Mouse (Mus musculus): Measurements from ENCODE around the gene Lrrc3c. TPM values are rescaled to one million over a fixed set of nuclear protein-coding genes. Genes with fewer than 3 reads are reported as not detected.
"Not testable (repeated sequence)": the region's sequence is repeated elsewhere in the genome, so short reads cannot be mapped to it uniquely, and the experiment has no call there.

Lrrc3c gene
- total RNA-seq, 2 experiments from 2014 or later: not detected

DNA sequence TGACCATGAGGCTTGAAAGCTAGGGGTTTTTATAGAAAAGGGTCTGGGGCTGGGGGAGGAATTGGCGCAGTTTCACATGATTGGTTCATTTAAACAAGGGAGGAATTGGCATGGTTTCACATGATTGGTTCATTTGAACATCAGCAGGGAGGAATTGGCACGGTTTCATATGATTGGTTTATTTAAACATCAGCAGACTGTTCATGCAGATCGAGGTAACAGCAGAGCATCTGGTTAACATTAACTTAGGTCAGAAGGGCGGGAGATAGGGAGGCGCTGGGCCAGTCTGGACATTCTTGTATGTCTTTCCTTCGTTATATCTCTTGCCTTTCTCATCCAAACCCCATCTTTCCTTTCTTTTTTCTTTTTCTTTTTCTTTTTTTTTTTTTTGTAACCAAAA, 25.9 kb downstream of the Lrrc3c start:
- ATAC-seq (replicated peaks; ENCODE audit: low FRiP score, poor library complexity, severe bottlenecking): not testable (repeated sequence)

DNA sequence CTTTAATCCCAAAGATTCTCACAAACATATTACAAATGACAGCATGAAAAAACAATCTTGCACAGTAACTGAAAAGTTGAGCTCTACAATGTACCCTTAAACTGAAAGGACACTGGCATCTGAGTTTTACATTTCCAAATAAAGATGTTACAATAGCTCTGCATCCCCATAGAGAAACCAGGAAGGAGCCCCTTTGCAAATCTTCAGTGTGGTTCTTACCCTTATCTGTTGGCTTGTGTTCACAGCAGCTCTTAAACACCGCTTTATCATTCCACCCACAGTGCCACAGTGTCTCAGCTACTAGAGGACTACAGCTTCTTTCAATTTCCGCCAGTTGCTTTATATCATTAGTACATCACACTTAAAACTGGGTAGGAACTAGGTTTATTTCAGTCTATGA, 26.3 kb downstream of the Lrrc3c start:
- not testable (repeated sequence) for ATAC-seq (replicated peaks; ENCODE audit: low FRiP score, poor library complexity, severe bottlenecking)

DNA sequence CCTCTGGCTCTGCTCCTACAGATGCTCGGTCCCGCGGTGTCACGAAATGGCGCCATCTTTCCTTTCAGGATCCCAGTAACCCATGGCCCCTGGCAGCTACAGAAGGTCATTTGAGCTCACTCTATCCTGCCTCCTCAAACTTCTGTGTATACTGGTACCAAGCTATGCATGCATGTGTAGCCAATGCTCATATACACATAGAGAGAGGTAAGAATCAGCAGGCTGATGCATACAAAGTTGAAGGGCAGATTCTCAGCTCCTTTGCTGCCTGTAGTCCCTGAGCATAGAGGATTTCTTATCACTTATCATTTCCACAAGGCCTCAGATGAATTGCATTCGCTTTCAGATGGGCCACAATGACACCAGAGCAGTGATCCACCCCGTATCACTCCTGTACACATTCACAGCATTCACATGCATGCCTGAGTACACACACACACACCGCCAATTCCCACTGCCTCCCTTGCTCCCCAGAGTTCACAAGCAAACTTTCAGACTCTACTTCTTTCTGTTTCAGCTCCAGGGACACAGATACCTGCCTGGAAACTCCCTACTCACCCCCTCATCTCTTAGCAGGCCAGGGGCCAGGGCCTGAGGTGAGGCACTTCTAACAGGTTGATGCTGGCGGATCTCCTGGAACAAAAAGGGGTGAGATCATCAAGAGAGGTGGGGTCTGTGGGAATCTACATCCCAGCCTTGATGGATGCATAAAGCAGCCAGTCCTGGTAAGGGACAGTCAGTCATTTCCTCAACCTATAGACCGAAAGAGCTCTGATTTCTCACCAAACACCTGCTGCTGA, 27.7 kb downstream of the Lrrc3c start, which contains the start of the genes Gm12355 and Gsdma3:
Gm12355 (minus strand) TSS at position 51 of the 800 bp plus-strand sequence.
Gsdma3 (plus strand) TSS at position 750 of the 800 bp plus-strand sequence.
- ATAC-seq (replicated peaks; ENCODE audit: low FRiP score, poor library complexity, severe bottlenecking): no peak

DNA sequence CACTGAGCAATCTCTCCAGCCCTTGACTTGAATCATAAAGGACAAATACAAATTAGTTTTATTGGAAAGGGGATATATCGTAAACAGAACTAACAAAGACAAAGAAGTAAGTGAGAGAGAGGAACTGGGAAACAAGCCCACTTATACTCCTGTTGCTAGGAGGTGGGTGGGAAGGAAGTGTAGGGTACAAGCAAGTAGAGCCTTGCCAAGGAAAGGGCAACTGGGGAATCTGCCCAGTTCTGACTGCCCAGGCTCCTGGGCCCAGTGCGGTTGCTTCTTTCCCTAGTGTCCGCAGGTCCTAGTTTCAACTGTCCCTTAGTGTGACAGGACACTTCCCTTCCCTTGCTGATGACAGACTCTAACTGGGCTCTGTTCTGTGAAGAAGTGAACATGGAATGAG, 30.6 kb downstream of the Lrrc3c start:
- no peak for ATAC-seq (replicated peaks; ENCODE audit: low FRiP score, poor library complexity, severe bottlenecking)

DNA sequence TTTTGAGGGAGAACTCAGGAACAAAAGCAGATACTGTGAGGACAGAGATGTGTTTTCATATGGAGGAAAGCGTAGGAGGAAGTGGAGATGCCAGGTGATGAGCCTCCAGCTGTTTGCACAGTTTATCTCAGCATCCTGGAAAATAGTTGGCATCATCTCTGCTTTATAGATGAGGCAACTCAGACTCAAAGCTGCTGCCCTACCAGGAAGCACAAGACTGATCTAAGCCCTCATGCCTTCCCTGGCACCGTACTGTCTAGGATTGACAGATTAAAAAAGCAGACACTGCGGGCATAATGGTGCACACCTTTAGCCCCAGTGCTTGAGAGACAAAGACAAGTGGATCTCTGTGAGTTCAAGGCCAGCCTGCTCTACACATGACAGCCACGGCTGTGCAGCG, 32.6 kb downstream of the Lrrc3c start:
- no peak for ATAC-seq (replicated peaks; ENCODE audit: low FRiP score, poor library complexity, severe bottlenecking)

DNA sequence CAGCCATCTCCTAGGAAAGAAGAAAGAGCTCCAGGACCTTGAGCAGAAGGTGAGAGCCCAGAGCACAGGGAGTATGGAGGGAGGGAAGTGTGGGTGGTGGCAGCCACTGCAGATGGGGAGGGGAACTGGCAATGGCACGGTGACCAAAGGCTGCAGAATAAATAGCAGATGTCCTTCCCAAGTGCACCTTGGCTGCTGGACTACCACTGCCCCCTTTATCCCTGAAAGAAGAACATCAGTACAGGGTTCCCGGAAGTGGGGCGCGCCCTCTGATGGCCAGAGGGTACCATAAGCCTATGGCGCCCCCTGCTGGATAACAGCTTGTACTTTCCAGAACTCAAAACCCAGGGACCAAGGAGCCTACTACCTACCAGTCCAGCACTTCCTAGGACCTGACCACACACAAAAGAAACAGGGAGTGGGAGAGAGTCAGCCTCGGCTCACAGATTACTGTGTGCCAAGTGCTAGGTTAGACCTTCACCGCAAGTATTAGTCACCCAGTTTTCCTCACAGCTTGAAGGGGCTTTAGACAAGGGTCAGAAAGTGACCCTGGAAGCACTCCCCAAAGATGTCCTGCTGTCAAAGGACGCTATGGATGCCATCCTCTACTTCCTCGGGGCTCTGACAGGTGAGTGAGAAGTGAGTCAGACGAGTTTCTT, 37.4 kb downstream of the Lrrc3c start:
- ATAC-seq (replicated peaks; ENCODE audit: low FRiP score, poor library complexity, severe bottlenecking): peak; percentile 90

DNA sequence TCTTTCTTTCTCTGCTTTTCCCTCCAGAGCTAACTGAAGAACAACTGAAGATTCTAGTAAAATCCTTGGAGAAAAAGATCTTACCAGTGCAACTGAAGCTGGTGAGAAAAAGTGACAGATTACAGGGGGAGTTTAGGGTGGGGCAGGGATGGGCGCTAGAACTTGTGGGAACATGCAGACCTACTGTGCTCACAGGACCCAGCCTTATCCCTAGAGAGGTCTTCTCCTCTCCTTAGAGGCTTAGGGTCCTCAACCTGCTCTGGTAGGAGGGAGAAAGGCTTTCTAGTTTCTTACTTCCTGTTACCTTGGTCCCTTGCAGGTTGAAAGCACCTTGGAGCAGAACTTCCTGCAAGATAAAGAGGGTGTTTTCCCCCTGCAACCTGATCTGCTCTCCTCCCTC, 39.4 kb downstream of the Lrrc3c start:
- ATAC-seq (replicated peaks; ENCODE audit: low FRiP score, poor library complexity, severe bottlenecking): no peak

DNA sequence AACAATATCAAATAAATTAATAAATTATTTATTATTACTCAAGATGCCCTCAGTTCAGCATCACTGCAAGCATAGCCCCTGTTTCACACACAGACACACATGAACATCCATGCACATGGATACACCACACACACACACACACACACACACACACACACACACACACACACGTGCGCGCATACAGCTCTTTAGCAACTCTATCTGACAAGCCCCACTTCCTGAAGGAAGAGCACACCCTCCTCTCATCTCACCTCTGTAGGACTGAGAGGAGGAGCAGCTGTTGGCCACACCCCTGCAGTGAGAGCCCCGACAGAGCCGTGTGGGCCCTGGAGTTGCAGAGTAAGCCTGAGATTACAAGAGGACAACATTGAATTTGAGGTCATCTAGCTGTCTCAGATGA, 42.0 kb downstream of the Lrrc3c start:
- ATAC-seq (replicated peaks; ENCODE audit: low FRiP score, poor library complexity, severe bottlenecking): no peak

DNA sequence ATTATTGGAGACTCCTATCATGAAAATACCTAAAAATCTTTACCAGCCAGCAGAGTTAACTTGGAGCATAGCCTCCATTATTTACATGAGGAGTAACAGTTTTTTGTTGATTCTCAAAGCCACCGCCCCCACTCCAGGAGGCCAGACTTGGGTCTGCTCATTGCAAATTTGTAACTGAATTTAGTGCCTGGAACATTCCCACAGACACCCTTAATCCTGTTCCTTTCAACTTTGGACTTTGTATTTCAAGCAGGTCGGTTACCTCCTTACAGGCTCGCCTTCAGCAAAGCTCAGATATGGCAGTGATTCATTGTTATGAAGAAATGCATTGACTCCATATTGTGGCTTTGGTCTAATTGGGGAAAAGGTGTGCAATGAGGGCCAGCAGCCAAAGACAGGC, 46.7 kb downstream of the Lrrc3c start:
- ATAC-seq (replicated peaks; ENCODE audit: low FRiP score, poor library complexity, severe bottlenecking): no peak

DNA sequence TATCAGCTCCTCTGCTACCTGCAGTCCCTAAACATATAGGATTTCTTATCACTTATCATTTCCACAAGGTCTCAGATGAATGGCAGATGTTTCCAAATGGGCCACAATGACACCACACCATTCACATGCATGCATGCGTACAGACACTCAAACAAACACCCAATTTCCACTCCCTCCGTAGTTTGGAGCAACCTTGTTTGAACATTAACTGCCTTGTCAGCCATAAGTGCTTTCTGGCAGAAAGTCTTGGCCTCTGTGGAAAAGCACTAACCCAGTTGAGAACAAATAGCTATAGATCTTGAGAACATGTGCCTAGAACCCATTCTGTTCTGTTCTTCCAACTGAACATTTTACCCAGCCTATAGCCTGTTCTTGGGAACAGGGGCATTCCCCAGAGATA, 47.9 kb downstream of the Lrrc3c start:
- no peak for ATAC-seq (replicated peaks; ENCODE audit: low FRiP score, poor library complexity, severe bottlenecking)

DNA sequence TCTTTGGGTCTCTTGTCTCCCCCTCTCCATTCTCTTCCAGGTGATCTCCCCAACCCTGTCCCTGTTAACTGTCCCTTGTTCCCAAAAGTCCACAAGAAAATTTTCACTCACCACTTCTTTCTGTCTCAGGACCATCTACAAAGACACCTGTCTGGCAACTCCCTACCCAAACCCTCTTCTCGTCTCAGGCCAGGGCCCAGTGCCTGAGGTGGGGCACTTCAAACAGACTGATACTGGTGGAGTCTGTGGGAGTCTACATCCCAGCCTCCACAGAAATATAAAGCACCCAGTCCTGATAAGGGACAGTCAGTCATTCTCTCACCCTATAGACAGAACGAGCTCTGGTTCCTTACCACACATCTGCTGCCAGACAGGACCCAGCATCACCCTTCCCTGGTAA, 48.4 kb downstream of the Lrrc3c start, which contains the start of gene Gsdma2:
Gsdma2 (plus strand) TSS at position 301 of the 400 bp plus-strand sequence.
- no peak for ATAC-seq (replicated peaks; ENCODE audit: low FRiP score, poor library complexity, severe bottlenecking)

Other genes with a start within 250 kb of the Lrrc3c start
- gene Ppp1r1b, start 249.9 kb upstream of the Lrrc3c start, total RNA-seq (2015; ENCODE audit: low replicate concordance): not detected in 2 replicates
- not detected in 2 replicates for gene Ppp1r1b, start 249.9 kb upstream of the Lrrc3c start, total RNA-seq (2017; ENCODE audit: low replicate concordance)
- gene Stard3, start 239.9 kb upstream of the Lrrc3c start, total RNA-seq (2015; ENCODE audit: low replicate concordance): 4.6 and 8.3 TPM in 2 replicates
- 5.6 and 7.6 TPM in 2 replicates for gene Stard3, start 239.9 kb upstream of the Lrrc3c start, total RNA-seq (2017; ENCODE audit: low replicate concordance)
- not detected in 2 replicates for gene Tcap, start 214.5 kb upstream of the Lrrc3c start, total RNA-seq (2015; ENCODE audit: low replicate concordance)
- not detected in 2 replicates for gene Tcap, start 214.5 kb upstream of the Lrrc3c start, total RNA-seq (2017; ENCODE audit: low replicate concordance)
- gene Pnmt, start 211.8 kb upstream of the Lrrc3c start, total RNA-seq (2015; ENCODE audit: low replicate concordance): not detected in 2 replicates
- gene Pnmt, start 211.8 kb upstream of the Lrrc3c start, total RNA-seq (2017; ENCODE audit: low replicate concordance): not detected in 2 replicates
- gene Pgap3, start 197.8 kb upstream of the Lrrc3c start, total RNA-seq (2015; ENCODE audit: low replicate concordance): 2.2 and 3.4 TPM in 2 replicates
- 1.3 and 2.4 TPM in 2 replicates for gene Pgap3, start 197.8 kb upstream of the Lrrc3c start, total RNA-seq (2017; ENCODE audit: low replicate concordance)
- not detected in 2 replicates for gene Erbb2, start 185.8 kb upstream of the Lrrc3c start, total RNA-seq (2015; ENCODE audit: low replicate concordance)
- 0.39 TPM in 1 of 2 replicates, not detected in the other for gene Erbb2, start 185.8 kb upstream of the Lrrc3c start, total RNA-seq (2017; ENCODE audit: low replicate concordance)
- 8.8 and 10.8 TPM in 2 replicates for gene Mien1, start 159.3 kb upstream of the Lrrc3c start, total RNA-seq (2015; ENCODE audit: low replicate concordance)
- 5.3 and 6.3 TPM in 2 replicates for gene Mien1, start 159.3 kb upstream of the Lrrc3c start, total RNA-seq (2017; ENCODE audit: low replicate concordance)
- 2.5 and 4.2 TPM in 2 replicates for gene Grb7, start 151.9 kb upstream of the Lrrc3c start, total RNA-seq (2015; ENCODE audit: low replicate concordance)
- gene Grb7, start 151.9 kb upstream of the Lrrc3c start, total RNA-seq (2017; ENCODE audit: low replicate concordance): 0.61 TPM in 1 of 2 replicates, not detected in the other
- 19.5 and 21.0 TPM in 2 replicates for gene Ikzf3, start 52.3 kb upstream of the Lrrc3c start, total RNA-seq (2015; ENCODE audit: low replicate concordance)
- gene Ikzf3, start 52.3 kb upstream of the Lrrc3c start, total RNA-seq (2017; ENCODE audit: low replicate concordance): 5.4 and 6.7 TPM in 2 replicates
- 7.5 and 8.3 TPM in 2 replicates for gene Zpbp2, start 47.2 kb upstream of the Lrrc3c start, total RNA-seq (2015; ENCODE audit: low replicate concordance)
- 3.1 and 13.2 TPM in 2 replicates for gene Zpbp2, start 47.2 kb upstream of the Lrrc3c start, total RNA-seq (2017; ENCODE audit: low replicate concordance)
- gene Ormdl3, start 10.9 kb upstream of the Lrrc3c start, total RNA-seq (2015; ENCODE audit: low replicate concordance): 54.5 and 58.4 TPM in 2 replicates
- 68.6 and 79.1 TPM in 2 replicates for gene Ormdl3, start 10.9 kb upstream of the Lrrc3c start, total RNA-seq (2017; ENCODE audit: low replicate concordance)
- 5.4 TPM in 1 of 2 replicates, not detected in the other for gene Gm12355, start 27.4 kb downstream of the Lrrc3c start, total RNA-seq (2015; ENCODE audit: low replicate concordance)
- gene Gm12355, start 27.4 kb downstream of the Lrrc3c start, total RNA-seq (2017; ENCODE audit: low replicate concordance): 1.1 and 3.9 TPM in 2 replicates
- not detected in 2 replicates for gene Gsdma3, start 28.1 kb downstream of the Lrrc3c start, total RNA-seq (2015; ENCODE audit: low replicate concordance)
- gene Gsdma3, start 28.1 kb downstream of the Lrrc3c start, total RNA-seq (2017; ENCODE audit: low replicate concordance): not detected in 2 replicates
- not detected in 2 replicates for gene Gsdma2, start 48.5 kb downstream of the Lrrc3c start, total RNA-seq (2015; ENCODE audit: low replicate concordance)
- gene Gsdma2, start 48.5 kb downstream of the Lrrc3c start, total RNA-seq (2017; ENCODE audit: low replicate concordance): not detected in 2 replicates
- not detected in 2 replicates for gene Gsdma, start 66.1 kb downstream of the Lrrc3c start, total RNA-seq (2015; ENCODE audit: low replicate concordance)
- gene Gsdma, start 66.1 kb downstream of the Lrrc3c start, total RNA-seq (2017; ENCODE audit: low replicate concordance): not detected in 2 replicates
- 28.1 and 30.3 TPM in 2 replicates for gene Psmd3, start 84.3 kb downstream of the Lrrc3c start, total RNA-seq (2015; ENCODE audit: low replicate concordance)
- gene Psmd3, start 84.3 kb downstream of the Lrrc3c start, total RNA-seq (2017; ENCODE audit: low replicate concordance): 23.6 and 30.7 TPM in 2 replicates
- not detected in 2 replicates for gene Csf3, start 103.0 kb downstream of the Lrrc3c start, total RNA-seq (2015; ENCODE audit: low replicate concordance)
- gene Csf3, start 103.0 kb downstream of the Lrrc3c start, total RNA-seq (2017; ENCODE audit: low replicate concordance): not detected in 2 replicates
- 30.6 and 57.7 TPM in 2 replicates for gene Med24, start 131.1 kb downstream of the Lrrc3c start, total RNA-seq (2015; ENCODE audit: low replicate concordance)
- 14.7 and 25.0 TPM in 2 replicates for gene Med24, start 131.1 kb downstream of the Lrrc3c start, total RNA-seq (2017; ENCODE audit: low replicate concordance)
- gene Thra, start 142.3 kb downstream of the Lrrc3c start, total RNA-seq (2015; ENCODE audit: low replicate concordance): 8.6 and 13.8 TPM in 2 replicates
- gene Thra, start 142.3 kb downstream of the Lrrc3c start, total RNA-seq (2017; ENCODE audit: low replicate concordance): 3.3 and 8.0 TPM in 2 replicates
- not detected in 2 replicates for gene Nr1d1, start 177.0 kb downstream of the Lrrc3c start, total RNA-seq (2015; ENCODE audit: low replicate concordance)
- gene Nr1d1, start 177.0 kb downstream of the Lrrc3c start, total RNA-seq (2017; ENCODE audit: low replicate concordance): not detected in 2 replicates
- gene Msl1, start 197.2 kb downstream of the Lrrc3c start, total RNA-seq (2015; ENCODE audit: low replicate concordance): 43.6 and 44.7 TPM in 2 replicates
- 29.5 and 35.5 TPM in 2 replicates for gene Msl1, start 197.2 kb downstream of the Lrrc3c start, total RNA-seq (2017; ENCODE audit: low replicate concordance)
- 41.8 and 60.4 TPM in 2 replicates for gene Casc3, start 206.6 kb downstream of the Lrrc3c start, total RNA-seq (2015; ENCODE audit: low replicate concordance)
- 59.2 and 92.7 TPM in 2 replicates for gene Casc3, start 206.6 kb downstream of the Lrrc3c start, total RNA-seq (2017; ENCODE audit: low replicate concordance)
- 6.7 TPM in 1 of 2 replicates, not detected in the other for gene Rapgefl1, start 238.5 kb downstream of the Lrrc3c start, total RNA-seq (2015; ENCODE audit: low replicate concordance)
- gene Rapgefl1, start 238.5 kb downstream of the Lrrc3c start, total RNA-seq (2017; ENCODE audit: low replicate concordance): 1.5 TPM in 1 of 2 replicates, not detected in the other

All from erythroid progenitor cell, adult 5-6 weeks (primary cell).